12 mouse cellular contexts compared by ENCODE assay signal in genomic region chr15:30190872-30191271, GRCm38 (mm10).
"Had no signal": no experiment of that assay in that cellular context is flagged by ENCODE, and none has a peak within 500 bp of the region (broad histone marks: within the 10 kb centered on the region; RNA-seq: fewer than 3 reads in every experiment).

No protein-coding gene starts in this region.

- DNase-seq: kidney, postnatal 14 days; left cerebral cortex, postnatal 4 days; lung, adult 18-20 months; right cerebral cortex, postnatal 14 days; thymus, adult 2 months; thymus, postnatal 25 days had no signal

- H3K27me3 ChIP-seq: kidney, embryonic 15.5 days; limb, embryonic 13.5 days; midbrain, embryonic 12.5 days; neural tube, embryonic 12.5 days; stomach, embryonic 15.5 days had no signal

- H3K4me1 ChIP-seq: kidney, embryonic 15.5 days; limb, embryonic 13.5 days; neural tube, embryonic 12.5 days; stomach, embryonic 15.5 days had no signal

- H3K27ac ChIP-seq: kidney, embryonic 15.5 days; limb, embryonic 13.5 days; liver, embryonic 14.5 days; midbrain, embryonic 12.5 days; neural tube, embryonic 12.5 days; stomach, embryonic 15.5 days had no signal

- H3K9ac ChIP-seq: kidney, embryonic 15.5 days; limb, embryonic 13.5 days; liver, embryonic 14.5 days; midbrain, embryonic 12.5 days; neural tube, embryonic 12.5 days; stomach, embryonic 15.5 days had no signal

- H3K9me3 ChIP-seq: limb, embryonic 13.5 days; midbrain, embryonic 12.5 days; neural tube, embryonic 12.5 days; stomach, embryonic 15.5 days had no signal

- H3K36me3 ChIP-seq: kidney, embryonic 15.5 days; limb, embryonic 13.5 days; midbrain, embryonic 12.5 days; neural tube, embryonic 12.5 days; stomach, embryonic 15.5 days had no signal

- H3K4me2 ChIP-seq: kidney, embryonic 15.5 days; limb, embryonic 13.5 days; midbrain, embryonic 12.5 days; neural tube, embryonic 12.5 days; stomach, embryonic 15.5 days had no signal

- H3K4me3 ChIP-seq: kidney, embryonic 15.5 days; limb, embryonic 13.5 days; midbrain, embryonic 12.5 days; neural tube, embryonic 12.5 days; stomach, embryonic 15.5 days had no signal
